Mouse (Mus musculus): ENCODE data around the gene Gstm4. TPM values are rescaled to one million over a fixed set of nuclear protein-coding genes. Genes with fewer than 3 reads are reported as not detected.

Gstm4 gene
- total and polyA plus RNA-seq, 2 experiments from 2014 or later, result 6.7 to 23.0 TPM

GRCm38 (mm10) chr3:108062648-108063047 lies 18.0 kb upstream of the Gstm4 start:
- WGBS, result 73% methylated on average over 8 of the region's 8 CpGs

DNA sequence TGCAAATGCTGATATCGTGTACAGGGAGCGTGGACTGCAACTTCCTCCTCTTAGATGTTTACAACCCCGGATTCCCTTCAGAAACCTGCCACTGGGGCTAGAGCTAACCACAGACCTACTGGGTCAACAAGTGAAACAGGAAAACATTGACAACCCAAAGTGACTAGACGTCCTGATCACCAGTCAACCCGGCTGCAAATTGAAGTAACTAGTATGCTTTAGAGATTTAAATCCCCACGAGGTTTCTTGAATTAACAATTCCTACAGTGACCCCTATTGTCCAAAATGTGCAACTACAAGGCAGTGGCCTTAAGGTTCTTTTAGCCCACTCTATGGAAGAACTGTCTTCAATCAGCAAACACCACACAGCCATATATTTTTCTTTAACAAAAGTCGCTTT lies 16.7 kb upstream of the Gstm4 start:
- H3K9me3 ChIP-seq (ENCODE audit: low read length), result no peaks in the 10 kb centered on the region
- DNase-seq (ENCODE audit: low spot score) (peak; percentile 92), ATAC-seq (no peak)
- H3K27me3 ChIP-seq (ENCODE audit: insufficient read depth, low read length), result no peaks in the 10 kb centered on the region
- TF ChIP-seq CTCF (IDR thresholded peaks at IDR 0.05; ENCODE audit: low read depth), result peak; percentile 81
- no peak overlapping the region for H3K9ac ChIP-seq (replicated peaks; ENCODE audit: low read length)
- no peak overlapping the region for H3K27ac ChIP-seq
- H3K4me3 ChIP-seq (ENCODE audit: low read length), result no peak overlapping the region
- no peaks in the 10 kb centered on the region for H3K36me3 ChIP-seq (ENCODE audit: insufficient read depth, low read length)
- H3K4me2 ChIP-seq (ENCODE audit: low read depth, low read length), result 0 out of 2 replicates have a peak overlapping the region, but pooled peaks have one; percentile 8
- 24% methylated on average over 7 of the region's 7 CpGs for WGBS
- H3K4me1 ChIP-seq (ENCODE audit: insufficient read depth, low read length), result no peaks in the 10 kb centered on the region

More at GRCm38 (mm10) chr3:108062648-108063047, 18.0 kb upstream of the Gstm4 start:
- DNase-seq (ENCODE audit: low spot score) (no peak), ATAC-seq (no peak)
- H3K9me3 ChIP-seq (ENCODE audit: low read length), result no peaks in the 10 kb centered on the region
- H3K27me3 ChIP-seq (ENCODE audit: insufficient read depth, low read length), result no peaks in the 10 kb centered on the region
- no peak overlapping the region for H3K27ac ChIP-seq
- H3K4me1 ChIP-seq (ENCODE audit: insufficient read depth, low read length), result no peaks in the 10 kb centered on the region
- no peaks in the 10 kb centered on the region for H3K36me3 ChIP-seq (ENCODE audit: insufficient read depth, low read length)
- TF ChIP-seq CTCF (IDR thresholded peaks at IDR 0.05; ENCODE audit: low read depth), result no peak
- no peak overlapping the region for H3K4me2 ChIP-seq (ENCODE audit: low read depth, low read length)
- no peak overlapping the region for H3K4me3 ChIP-seq (ENCODE audit: low read length)
- H3K9ac ChIP-seq (replicated peaks; ENCODE audit: low read length), result no peak overlapping the region

- Histone ChIP-seq H3K27me3 (ENCODE audit: insufficient read depth, low read length) (no peaks in the 10 kb centered on the region), H3K4me3 (ENCODE audit: low read length) (no peak overlapping the region), H3K4me2 (ENCODE audit: low read depth, low read length) (no peak overlapping the region), H3K4me1 (ENCODE audit: insufficient read depth, low read length) (no peaks in the 10 kb centered on the region), H3K9ac (replicated peaks; ENCODE audit: low read length) (no peak overlapping the region), H3K36me3 (ENCODE audit: insufficient read depth, low read length) (no peaks in the 10 kb centered on the region), H3K9me3 (ENCODE audit: low read length) (no peaks in the 10 kb centered on the region), H3K27ac (no peak overlapping the region)
- TF ChIP-seq CTCF (IDR thresholded peaks at IDR 0.05; ENCODE audit: low read depth), result no peak
- DNase-seq (ENCODE audit: low spot score), result no peak
- no peak for ATAC-seq
- WGBS, result 88% methylated on average over 5 of the region's 5 CpGs
These were observed 5.8 kb upstream of the Gstm4 start for GRCm38 (mm10) chr3:108050493-108050892.

DNA sequence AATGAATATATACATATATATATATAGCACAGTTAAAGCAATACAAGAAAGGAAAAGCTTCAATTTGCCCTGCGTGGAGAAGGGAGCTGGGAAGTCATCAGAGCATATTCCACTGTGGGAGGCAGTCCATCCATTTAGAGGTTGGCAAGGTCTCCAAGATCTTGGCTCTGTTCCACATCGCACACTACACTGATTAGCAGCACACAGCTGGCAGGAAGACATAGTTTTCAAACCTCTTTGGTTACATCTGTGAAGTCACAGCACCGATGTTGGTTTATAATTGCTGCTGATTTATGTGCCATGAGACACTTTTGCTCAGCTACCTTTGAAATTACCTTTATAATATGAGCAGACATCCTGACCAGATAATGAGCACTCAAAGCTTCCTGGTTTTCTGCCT lies 3.6 kb upstream of the Gstm4 start:
- no peak overlapping the region for H3K4me2 ChIP-seq (ENCODE audit: low read depth, low read length)
- 73% methylated on average over 3 of the region's 3 CpGs for WGBS
- DNase-seq (ENCODE audit: low spot score), result no peak
- TF ChIP-seq CTCF (IDR thresholded peaks at IDR 0.05; ENCODE audit: low read depth), result no peak
- H3K36me3 ChIP-seq (ENCODE audit: insufficient read depth, low read length), result no peaks in the 10 kb centered on the region
- no peak overlapping the region for H3K9ac ChIP-seq (replicated peaks; ENCODE audit: low read length)
- H3K27me3 ChIP-seq (ENCODE audit: insufficient read depth, low read length), result no peaks in the 10 kb centered on the region
- no peak for ATAC-seq
- H3K4me3 ChIP-seq (ENCODE audit: low read length), result no peak overlapping the region
- no peak overlapping the region for H3K27ac ChIP-seq
- H3K4me1 ChIP-seq (ENCODE audit: insufficient read depth, low read length), result peaks cover 11% of the 10 kb centered on the region
- no peaks in the 10 kb centered on the region for H3K9me3 ChIP-seq (ENCODE audit: low read length)

DNA sequence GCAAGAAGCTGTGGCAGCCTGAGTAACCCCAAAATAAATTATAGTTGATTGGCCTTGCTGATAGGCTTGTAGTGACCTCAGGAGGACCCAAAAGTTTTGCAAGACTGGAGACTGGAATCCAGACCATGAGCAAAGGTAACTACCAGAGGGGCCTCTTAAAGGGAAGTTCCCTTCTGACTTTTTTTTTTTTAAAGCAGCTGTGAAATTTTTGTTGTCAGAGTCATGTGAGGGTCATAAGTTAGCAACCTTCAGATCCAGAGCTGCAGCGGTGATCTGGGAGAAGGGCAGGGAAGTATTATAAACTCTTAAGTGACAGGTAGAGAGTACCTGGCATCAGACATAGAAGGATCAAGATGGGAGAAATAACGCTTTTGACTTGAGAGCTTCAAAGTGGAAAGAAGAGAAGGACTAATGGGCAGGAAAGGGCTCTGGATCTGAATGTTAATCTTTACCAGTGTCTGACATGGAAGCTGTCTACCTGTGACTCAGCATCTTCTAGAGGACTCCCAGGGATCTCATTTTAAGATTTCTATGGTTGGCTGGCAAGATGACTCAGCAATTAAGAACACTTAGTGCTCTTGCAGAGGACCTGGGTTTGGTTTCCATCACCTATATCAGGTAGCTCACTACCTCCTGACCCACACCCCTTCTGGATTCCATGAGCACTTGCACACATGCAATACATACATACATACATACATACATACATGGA lies 2.4 kb upstream of the Gstm4 start:
- Histone ChIP-seq H3K27ac (no peak overlapping the region), H3K4me3 (ENCODE audit: low read length) (no peak overlapping the region), H3K9ac (replicated peaks; ENCODE audit: low read length) (no peak overlapping the region), H3K27me3 (ENCODE audit: insufficient read depth, low read length) (no peaks in the 10 kb centered on the region), H3K4me1 (ENCODE audit: insufficient read depth, low read length) (peaks cover 11% of the 10 kb centered on the region), H3K9me3 (ENCODE audit: low read length) (no peaks in the 10 kb centered on the region), H3K4me2 (ENCODE audit: low read depth, low read length) (no peak overlapping the region), H3K36me3 (ENCODE audit: insufficient read depth, low read length) (no peaks in the 10 kb centered on the region)
- 97% methylated on average over 2 of the region's 2 CpGs for WGBS
- no peak for TF ChIP-seq CTCF (IDR thresholded peaks at IDR 0.05; ENCODE audit: low read depth)
- DNase-seq (ENCODE audit: low spot score) (no peak), ATAC-seq (no peak)

GRCm38 (mm10) chr3:108033156-108033555 lies 11.5 kb downstream of the Gstm4 start:
- DNase-seq (ENCODE audit: low spot score) (no peak), ATAC-seq (no peak)
- H3K4me3 ChIP-seq (ENCODE audit: low read length), result no peak overlapping the region
- H3K4me2 ChIP-seq (ENCODE audit: low read depth, low read length), result no peak overlapping the region
- H3K27ac ChIP-seq, result no peak overlapping the region
- H3K36me3 ChIP-seq (ENCODE audit: insufficient read depth, low read length), result no peaks in the 10 kb centered on the region
- H3K4me1 ChIP-seq (ENCODE audit: insufficient read depth, low read length), result no peaks in the 10 kb centered on the region
- no peaks in the 10 kb centered on the region for H3K9me3 ChIP-seq (ENCODE audit: low read length)
- H3K27me3 ChIP-seq (ENCODE audit: insufficient read depth, low read length), result no peaks in the 10 kb centered on the region
- 47% methylated on average over 5 of the region's 5 CpGs for WGBS
- TF ChIP-seq CTCF (IDR thresholded peaks at IDR 0.05; ENCODE audit: low read depth), result no peak
- H3K9ac ChIP-seq (replicated peaks; ENCODE audit: low read length), result no peak overlapping the region

GRCm38 (mm10) chr3:108032113-108032512 lies 12.6 kb downstream of the Gstm4 start:
- H3K36me3 ChIP-seq (ENCODE audit: insufficient read depth, low read length), result no peaks in the 10 kb centered on the region
- H3K4me3 ChIP-seq (ENCODE audit: low read length), result no peak overlapping the region
- no peak for TF ChIP-seq CTCF (IDR thresholded peaks at IDR 0.05; ENCODE audit: low read depth)
- H3K27me3 ChIP-seq (ENCODE audit: insufficient read depth, low read length), result no peaks in the 10 kb centered on the region
- no peaks in the 10 kb centered on the region for H3K4me1 ChIP-seq (ENCODE audit: insufficient read depth, low read length)
- DNase-seq (ENCODE audit: low spot score) (no peak), ATAC-seq (no peak)
- H3K27ac ChIP-seq, result no peak overlapping the region
- no peak overlapping the region for H3K4me2 ChIP-seq (ENCODE audit: low read depth, low read length)
- no peak overlapping the region for H3K9ac ChIP-seq (replicated peaks; ENCODE audit: low read length)
- H3K9me3 ChIP-seq (ENCODE audit: low read length), result no peaks in the 10 kb centered on the region
